Mouse (Mus musculus): ENCODE results near the gene 4930590J08Rik.

4930590J08Rik gene

GRCm38 (mm10) chr6:91966006-91966405 lies 63.4 kb downstream of the 4930590J08Rik start:
- no peak for DNase-seq

GRCm38 (mm10) chr6:91972201-91972646 lies 69.6 kb downstream of the 4930590J08Rik start:
- DNase-seq: peak; percentile 82 to 94

GRCm38 (mm10) chr6:91973972-91974371 lies 71.4 kb downstream of the 4930590J08Rik start:
- DNase-seq: peak; percentile 20 to 45

GRCm38 (mm10) chr6:91978371-91979300 lies 76.0 kb downstream of the 4930590J08Rik start, which contains the start of gene Fgd5:
Gene Fgd5, plus strand, starts transcription at chr6:91978878.
- peak; percentile 62 to 83 for DNase-seq

GRCm38 (mm10) chr6:91979301-91979996 lies 76.8 kb downstream of the 4930590J08Rik start:
- DNase-seq: no peak

GRCm38 (mm10) chr6:91980011-91980410 lies 77.4 kb downstream of the 4930590J08Rik start:
- DNase-seq: no peak

- DNase-seq: no peak
Measured at GRCm38 (mm10) chr6:91990101-91990500, 87.5 kb downstream of the 4930590J08Rik start.

- DNase-seq: peak in 1 of 2 experiments; percentile 38
Measured at GRCm38 (mm10) chr6:91992823-91993222, 90.2 kb downstream of the 4930590J08Rik start.

GRCm38 (mm10) chr6:91993795-91994505 lies 91.3 kb downstream of the 4930590J08Rik start:
- no peak for DNase-seq

- no peak for DNase-seq
Measured at GRCm38 (mm10) chr6:91996072-91996471, 93.5 kb downstream of the 4930590J08Rik start.
